Mouse (Mus musculus): ENCODE measurements around the gene Kirrel3. TPM values are rescaled to one million over a fixed set of nuclear protein-coding genes. Genes with fewer than 3 reads are reported as not detected.

The Kirrel3 gene
- polyA plus RNA-seq, 1 experiment from 2014 or later, result 1.8 TPM

GRCm38 (mm10) chr9:34758925-34759324 lies 273.2 kb downstream of the Kirrel3 start:
- H3K4me2 ChIP-seq, result no peak overlapping the region
- 51% methylated on average over 5 of the region's 5 CpGs for WGBS
- H3K4me1 ChIP-seq, result no peaks in the 10 kb centered on the region
- H3K9ac ChIP-seq, result no peak overlapping the region
- no peaks in the 10 kb centered on the region for H3K36me3 ChIP-seq
- no peaks in the 10 kb centered on the region for H3K27me3 ChIP-seq
- H3K27ac ChIP-seq, result no peak overlapping the region
- H3K9me3 ChIP-seq, result no peaks in the 10 kb centered on the region
- ATAC-seq (ENCODE audit: borderline replicate concordance, extremely low read depth, low FRiP score, low TSS enrichment), result no peak
- no peak overlapping the region for H3K4me3 ChIP-seq

- no peak for ATAC-seq (ENCODE audit: borderline replicate concordance, extremely low read depth, low FRiP score, low TSS enrichment)
- 66% methylated on average over 3 of the region's 3 CpGs for WGBS
Observed at GRCm38 (mm10) chr9:34760521-34760920, 274.8 kb downstream of the Kirrel3 start.

DNA sequence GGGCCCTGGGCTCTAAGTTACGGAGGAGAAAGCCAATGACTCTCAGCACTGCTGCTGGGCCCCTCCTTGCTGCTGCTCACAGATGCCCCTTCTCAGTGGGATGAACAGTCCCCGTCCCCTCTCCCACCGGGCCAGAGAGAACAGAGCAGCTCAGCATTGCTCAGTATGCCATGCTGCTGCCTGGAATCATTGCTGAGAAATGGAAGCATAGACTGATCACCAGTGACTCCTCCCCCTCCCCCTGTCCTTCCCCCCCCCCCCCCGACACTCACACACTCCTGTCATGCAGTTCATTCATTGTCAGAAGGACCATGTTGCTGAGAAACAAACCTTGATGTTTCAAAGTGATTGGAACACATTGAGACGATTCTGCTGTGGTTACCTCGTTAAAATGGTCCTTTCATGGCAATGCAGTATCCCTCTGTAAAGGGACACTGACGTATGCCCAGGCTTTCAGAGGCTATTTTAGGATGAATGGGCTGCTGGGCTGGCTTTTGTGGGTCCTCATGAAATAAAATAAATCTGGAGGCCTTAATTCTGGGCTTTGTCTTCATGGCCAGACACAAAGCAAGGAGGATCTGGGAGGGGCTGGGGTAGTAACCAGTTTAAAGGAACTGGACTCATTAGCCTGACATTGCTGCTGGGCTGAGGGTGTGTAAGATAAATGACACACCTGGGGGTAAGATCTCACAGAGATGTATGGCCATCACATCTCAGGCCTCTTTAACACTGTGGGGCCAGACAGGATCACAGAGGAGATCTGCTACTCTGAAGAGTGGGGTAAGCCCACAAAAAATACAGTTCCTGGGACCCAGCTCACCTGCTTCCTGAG lies 281.3 kb downstream of the Kirrel3 start:
- no peak overlapping the region for H3K4me2 ChIP-seq
- H3K9ac ChIP-seq, result no peak overlapping the region
- WGBS, result 47% methylated on average over 7 of the region's 7 CpGs
- H3K4me1 ChIP-seq, result no peaks in the 10 kb centered on the region
- no peaks in the 10 kb centered on the region for H3K9me3 ChIP-seq
- no peak overlapping the region for H3K27ac ChIP-seq
- no peaks in the 10 kb centered on the region for H3K36me3 ChIP-seq
- H3K4me3 ChIP-seq, result no peak overlapping the region
- ATAC-seq (ENCODE audit: borderline replicate concordance, extremely low read depth, low FRiP score, low TSS enrichment), result no peak
- H3K27me3 ChIP-seq, result no peaks in the 10 kb centered on the region

More at GRCm38 (mm10) chr9:34760521-34760920, 274.8 kb downstream of the Kirrel3 start:
- Histone ChIP-seq H3K27ac (no peak overlapping the region), H3K9ac (no peak overlapping the region), H3K36me3 (no peaks in the 10 kb centered on the region), H3K27me3 (no peaks in the 10 kb centered on the region), H3K9me3 (no peaks in the 10 kb centered on the region), H3K4me1 (no peaks in the 10 kb centered on the region), H3K4me3 (no peak overlapping the region), H3K4me2 (no peak overlapping the region)

DNA sequence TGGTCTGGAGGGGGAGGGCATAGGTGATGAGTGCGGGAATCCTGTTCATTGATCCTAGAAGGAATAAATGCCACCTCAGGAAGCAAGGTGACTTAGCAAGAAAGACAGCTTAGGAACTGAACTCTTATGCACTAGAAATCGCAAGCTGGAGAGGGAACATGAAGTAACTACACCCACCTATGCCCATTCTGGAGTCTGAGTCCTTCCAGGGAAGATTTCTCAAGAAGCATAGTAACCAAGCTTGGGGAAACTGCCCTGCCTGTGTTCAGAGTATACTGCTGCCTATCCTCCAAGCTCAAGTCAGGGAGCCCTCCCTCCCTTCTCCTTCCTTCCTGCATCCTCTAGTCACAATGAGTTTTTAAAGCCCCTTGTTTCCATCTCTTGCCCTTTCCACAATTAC lies 283.3 kb downstream of the Kirrel3 start:
- H3K36me3 ChIP-seq, result no peaks in the 10 kb centered on the region
- WGBS, result 86% methylated on average over 2 of the region's 2 CpGs
- no peak overlapping the region for H3K4me3 ChIP-seq
- H3K4me1 ChIP-seq, result no peaks in the 10 kb centered on the region
- no peak overlapping the region for H3K4me2 ChIP-seq
- H3K9ac ChIP-seq, result no peak overlapping the region
- H3K27me3 ChIP-seq, result no peaks in the 10 kb centered on the region
- no peak overlapping the region for H3K27ac ChIP-seq
- no peaks in the 10 kb centered on the region for H3K9me3 ChIP-seq
- ATAC-seq (ENCODE audit: borderline replicate concordance, extremely low read depth, low FRiP score, low TSS enrichment), result no peak

- WGBS, result 93% methylated on average over 4 of the region's 4 CpGs
- no peaks in the 10 kb centered on the region for H3K4me1 ChIP-seq
- H3K27ac ChIP-seq, result no peak overlapping the region
- H3K9ac ChIP-seq, result no peak overlapping the region
- no peak for ATAC-seq (ENCODE audit: borderline replicate concordance, extremely low read depth, low FRiP score, low TSS enrichment)
- H3K9me3 ChIP-seq, result no peaks in the 10 kb centered on the region
- H3K36me3 ChIP-seq, result no peaks in the 10 kb centered on the region
- H3K4me3 ChIP-seq, result no peak overlapping the region
- H3K4me2 ChIP-seq, result no peak overlapping the region
- no peaks in the 10 kb centered on the region for H3K27me3 ChIP-seq
Observed at GRCm38 (mm10) chr9:34770951-34771350, 285.3 kb downstream of the Kirrel3 start.

GRCm38 (mm10) chr9:34771401-34771800 lies 285.7 kb downstream of the Kirrel3 start:
- H3K27me3 ChIP-seq, result no peaks in the 10 kb centered on the region
- no peaks in the 10 kb centered on the region for H3K36me3 ChIP-seq
- no peak overlapping the region for H3K27ac ChIP-seq
- H3K4me1 ChIP-seq, result no peaks in the 10 kb centered on the region
- no peak for ATAC-seq (ENCODE audit: borderline replicate concordance, extremely low read depth, low FRiP score, low TSS enrichment)
- no peak overlapping the region for H3K4me3 ChIP-seq
- H3K9me3 ChIP-seq, result no peaks in the 10 kb centered on the region
- no peak overlapping the region for H3K9ac ChIP-seq
- no peak overlapping the region for H3K4me2 ChIP-seq

GRCm38 (mm10) chr9:34772022-34772437 lies 286.3 kb downstream of the Kirrel3 start:
- no peak for ATAC-seq (ENCODE audit: borderline replicate concordance, extremely low read depth, low FRiP score, low TSS enrichment)
- WGBS, result 86% methylated on average over 9 of the region's 9 CpGs
- Histone ChIP-seq H3K27ac (no peak overlapping the region), H3K9ac (no peak overlapping the region), H3K4me2 (no peak overlapping the region), H3K9me3 (no peaks in the 10 kb centered on the region), H3K4me3 (no peak overlapping the region), H3K27me3 (no peaks in the 10 kb centered on the region), H3K36me3 (no peaks in the 10 kb centered on the region), H3K4me1 (no peaks in the 10 kb centered on the region)

GRCm38 (mm10) chr9:34781356-34781755 lies 295.7 kb downstream of the Kirrel3 start:
- no peak overlapping the region for H3K27ac ChIP-seq
- 72% methylated on average over 3 of the region's 3 CpGs for WGBS
- H3K4me1 ChIP-seq, result no peaks in the 10 kb centered on the region
- no peak overlapping the region for H3K9ac ChIP-seq
- H3K27me3 ChIP-seq, result no peaks in the 10 kb centered on the region
- no peak overlapping the region for H3K4me2 ChIP-seq
- no peaks in the 10 kb centered on the region for H3K9me3 ChIP-seq
- no peak for ATAC-seq (ENCODE audit: borderline replicate concordance, extremely low read depth, low FRiP score, low TSS enrichment)
- no peak overlapping the region for H3K4me3 ChIP-seq
- H3K36me3 ChIP-seq, result no peaks in the 10 kb centered on the region

DNA sequence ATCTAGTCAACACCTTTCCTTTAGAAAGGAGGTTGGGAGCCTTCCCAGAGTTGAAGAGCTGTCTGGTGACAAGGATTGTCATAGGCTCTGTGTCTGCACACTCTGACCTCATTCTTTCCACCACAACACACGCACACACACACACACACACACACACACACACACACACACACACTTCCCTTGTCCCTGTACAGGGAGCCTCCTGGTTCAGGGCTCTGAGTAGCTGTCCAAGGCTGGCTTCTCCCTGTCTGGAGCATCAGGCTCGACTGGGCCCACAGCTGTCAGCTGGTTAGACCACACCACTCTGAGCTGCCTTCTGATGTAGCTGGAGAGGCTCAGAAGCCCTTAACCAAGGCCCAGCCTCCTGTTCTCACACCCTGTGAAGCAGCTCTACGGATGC lies 302.2 kb downstream of the Kirrel3 start:
- Histone ChIP-seq H3K9ac (no peak overlapping the region), H3K27ac (no peak overlapping the region), H3K4me3 (no peak overlapping the region), H3K27me3 (no peaks in the 10 kb centered on the region), H3K36me3 (no peaks in the 10 kb centered on the region), H3K9me3 (no peaks in the 10 kb centered on the region), H3K4me2 (no peak overlapping the region), H3K4me1 (no peaks in the 10 kb centered on the region)
- ATAC-seq (ENCODE audit: borderline replicate concordance, extremely low read depth, low FRiP score, low TSS enrichment), result no peak
- 43% methylated on average over 3 of the region's 3 CpGs for WGBS

- H3K9ac ChIP-seq, result no peak overlapping the region
- WGBS, result 44% methylated on average over 4 of the region's 4 CpGs
Observed at GRCm38 (mm10) chr9:34795226-34795625, 309.5 kb downstream of the Kirrel3 start.

DNA sequence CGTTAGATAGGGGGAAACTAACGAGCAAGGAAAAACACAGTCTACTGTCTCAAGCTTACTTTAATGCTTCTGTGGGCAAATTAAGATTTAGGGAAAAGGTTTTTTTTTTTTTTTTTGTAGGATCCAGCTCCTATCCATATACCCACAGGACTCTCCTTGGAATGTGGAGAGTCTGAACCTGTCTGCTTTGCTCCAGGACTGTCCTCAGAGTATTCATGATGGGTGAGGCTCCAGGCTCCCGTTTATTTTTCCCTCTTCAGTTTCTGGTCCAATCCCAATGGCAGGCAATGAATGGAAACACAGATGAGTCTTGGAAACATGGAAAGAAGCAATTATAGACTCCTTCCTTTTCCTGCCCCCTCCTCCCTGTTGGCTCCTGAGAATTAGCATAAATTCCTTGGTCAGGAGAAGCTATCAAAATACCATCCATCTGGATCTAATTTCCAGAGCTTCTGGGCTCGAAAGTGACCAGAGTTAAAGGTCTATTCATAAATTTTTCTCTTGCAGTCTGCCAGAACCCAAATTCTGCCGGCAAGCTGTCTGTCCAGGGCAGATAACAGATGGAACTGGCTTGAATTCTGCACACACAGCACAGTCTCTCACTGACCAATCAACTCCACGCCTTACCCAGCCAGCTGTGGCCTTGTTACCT lies 312.1 kb downstream of the Kirrel3 start:
- Histone ChIP-seq H3K27ac (no peak overlapping the region), H3K36me3 (no peaks in the 10 kb centered on the region), H3K9me3 (no peaks in the 10 kb centered on the region), H3K4me3 (no peak overlapping the region), H3K4me2 (no peak overlapping the region), H3K4me1 (no peaks in the 10 kb centered on the region), H3K9ac (no peak overlapping the region), H3K27me3 (no peaks in the 10 kb centered on the region)
- WGBS, result 52% methylated on average over 6 of the region's 6 CpGs
- ATAC-seq (ENCODE audit: borderline replicate concordance, extremely low read depth, low FRiP score, low TSS enrichment), result no peak

More at GRCm38 (mm10) chr9:34795226-34795625, 309.5 kb downstream of the Kirrel3 start:
- ATAC-seq (ENCODE audit: borderline replicate concordance, extremely low read depth, low FRiP score, low TSS enrichment), result no peak
- no peaks in the 10 kb centered on the region for H3K27me3 ChIP-seq
- no peak overlapping the region for H3K27ac ChIP-seq
- no peak overlapping the region for H3K4me2 ChIP-seq
- no peaks in the 10 kb centered on the region for H3K9me3 ChIP-seq
- no peak overlapping the region for H3K4me3 ChIP-seq
- no peaks in the 10 kb centered on the region for H3K36me3 ChIP-seq
- no peaks in the 10 kb centered on the region for H3K4me1 ChIP-seq

DNA sequence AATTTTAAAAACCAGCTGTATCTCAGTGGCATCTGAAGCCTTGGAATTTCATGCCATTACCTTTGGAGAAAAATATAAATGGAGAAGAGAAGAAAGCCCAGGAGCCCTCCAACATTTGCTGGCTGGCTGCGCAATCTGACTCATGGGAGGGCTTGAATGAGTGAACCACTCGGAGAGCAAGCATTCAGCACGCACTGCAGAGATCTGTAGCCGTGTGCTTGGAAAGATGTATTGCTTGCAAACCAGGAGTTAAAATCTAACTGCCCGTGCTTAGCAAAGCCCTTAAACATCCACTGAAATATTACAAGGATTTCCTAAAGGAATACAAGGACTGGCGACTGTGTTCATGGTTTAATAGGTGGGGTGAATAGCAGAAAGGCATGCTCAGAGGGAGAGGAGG lies 316.0 kb downstream of the Kirrel3 start:
- no peak overlapping the region for H3K27ac ChIP-seq
- no peaks in the 10 kb centered on the region for H3K27me3 ChIP-seq
- 73% methylated on average over 6 of the region's 6 CpGs for WGBS
- no peak for ATAC-seq (ENCODE audit: borderline replicate concordance, extremely low read depth, low FRiP score, low TSS enrichment)
- H3K36me3 ChIP-seq, result no peaks in the 10 kb centered on the region
- no peak overlapping the region for H3K9ac ChIP-seq
- H3K4me3 ChIP-seq, result no peak overlapping the region
- H3K9me3 ChIP-seq, result no peaks in the 10 kb centered on the region
- no peaks in the 10 kb centered on the region for H3K4me1 ChIP-seq
- H3K4me2 ChIP-seq, result no peak overlapping the region

Data from lung, embryonic 15.5 days (tissue).